Mouse (Mus musculus) MEL (cell line): ENCODE data around the gene Kcnip1.
A peak's percentile ranks its signal among the peaks of the same experiment; 100 is the strongest.

Source experiments
- CTCF ChIP-seq, 3 experiments: IDR thresholded peaks in 2 of 3; conservative IDR thresholded peaks in 1 of 3; 2 replicates each; pipeline ENCODE4 v1.5.1; 2011 to 2012; ENCODE audit warnings: low read length in 3 of 3, low read depth in 2 of 3, mild to moderate bottlenecking in 2 of 3, improper control_type of control experiment in 1 of 3, inconsistent platforms in 1 of 3, mixed read lengths in 1 of 3, moderate library complexity in 1 of 3; ENCODE audit not compliant: control insufficient read depth in 1 of 3, insufficient read depth in 1 of 3, poor library complexity in 1 of 3, severe bottlenecking in 1 of 3
- ELF1 ChIP-seq: IDR thresholded peaks from 2 replicates; pipeline ENCODE4 v1.6.1; 2014; ENCODE audit warnings: low read depth, mild to moderate bottlenecking, inconsistent platforms, low read length, improper control_type of control experiment, moderate library complexity
- ETS1 ChIP-seq: IDR thresholded peaks from 2 replicates; pipeline ENCODE4 v1.6.1; 2012; ENCODE audit warnings: low read depth, mild to moderate bottlenecking, inconsistent platforms, low read length, improper control_type of control experiment, moderate library complexity
- GATA1 ChIP-seq: IDR thresholded peaks from 2 replicates; pipeline ENCODE4 v1.6.1; 2011; ENCODE audit warnings: low read depth, low read length, improper control_type of control experiment
- HCFC1 ChIP-seq: IDR thresholded peaks from 2 replicates; pipeline ENCODE4 v1.6.1; 2012; ENCODE audit warnings: low read depth, mild to moderate bottlenecking, inconsistent platforms, low read length, improper control_type of control experiment, moderate library complexity
- MAFK ChIP-seq: IDR thresholded peaks from 2 replicates; pipeline ENCODE4 v1.6.1; 2011; ENCODE audit warnings: low read depth, mild to moderate bottlenecking, low read length, improper control_type of control experiment, borderline replicate concordance
- MAX ChIP-seq: IDR thresholded peaks from 2 replicates; pipeline ENCODE4 v1.6.1; 2011; ENCODE audit warnings: low read length, improper control_type of control experiment
- POLR2A ChIP-seq, 2 experiments: IDR thresholded peaks; 2 replicates each; pipeline ENCODE4 v1.6.1; 2011 to 2012; ENCODE audit warnings: low read length in 2 of 2, mild to moderate bottlenecking in 2 of 2, control low read depth in 1 of 2, improper control_type of control experiment in 1 of 2, low read depth in 1 of 2, moderate library complexity in 1 of 2; ENCODE audit not compliant: control insufficient read depth in 1 of 2, insufficient read depth in 1 of 2, poor library complexity in 1 of 2
- POLR2AphosphoS5 ChIP-seq: IDR thresholded peaks from 2 replicates; pipeline ENCODE4 v1.6.1; 2012; ENCODE audit warnings: low read depth, borderline replicate concordance, mild to moderate bottlenecking, inconsistent platforms, low read length, moderate library complexity, mixed read lengths
- TAL1 ChIP-seq: IDR thresholded peaks from 2 replicates; pipeline ENCODE4 v1.6.1; 2012; ENCODE audit warnings: mild to moderate bottlenecking, inconsistent platforms, low read length, moderate library complexity, mixed read lengths
- USF2 ChIP-seq, 2 experiments: IDR thresholded peaks; 2 replicates each; pipeline ENCODE4 v1.6.1; 2011 to 2012; ENCODE audit warnings: improper control_type of control experiment in 2 of 2, low read length in 2 of 2, borderline replicate concordance in 1 of 2, inconsistent platforms in 1 of 2, low read depth in 1 of 2, mild to moderate bottlenecking in 1 of 2; ENCODE audit not compliant: insufficient read depth in 1 of 2
- ZKSCAN1 ChIP-seq: IDR thresholded peaks from 2 replicates; pipeline ENCODE4 v1.6.1; 2012; ENCODE audit warnings: low read depth, mild to moderate bottlenecking, inconsistent platforms, low read length, improper control_type of control experiment, moderate library complexity

- TF ChIP-seq MAFK: no peak
- no peak for TF ChIP-seq CTCF (IDR thresholded peaks at IDR 0.05 in 2 of 3, conservative IDR thresholded peaks at IDR 0.05 in 1 of 3; ENCODE audit: control insufficient read depth in 1 of 3, insufficient read depth in 1 of 3, low read depth in 2 of 3, low read length in 3 of 3, poor library complexity in 1 of 3, severe bottlenecking in 1 of 3)
- TF ChIP-seq TAL1: peak; percentile 89
- no peak for TF ChIP-seq MAX
- peak; percentile 93 for TF ChIP-seq GATA1
- TF ChIP-seq ZKSCAN1: no peak
- no peak for TF ChIP-seq POLR2A (IDR thresholded peaks at IDR 0.05; ENCODE audit: control insufficient read depth in 1 of 2, insufficient read depth in 1 of 2, low read depth in 1 of 2, low read length in 2 of 2, poor library complexity in 1 of 2)
- no peak for TF ChIP-seq ELF1
- no peak for TF ChIP-seq POLR2AphosphoS5
- no peak for TF ChIP-seq HCFC1
- peak; percentile 91 for TF ChIP-seq ETS1
- TF ChIP-seq USF2 (IDR thresholded peaks at IDR 0.05; ENCODE audit: borderline replicate concordance in 1 of 2, insufficient read depth in 1 of 2, low read depth in 1 of 2, low read length in 2 of 2): no peak
Measured at GRCm38 (mm10) chr11:33986525-33986924, 6.4 kb downstream of the Kcnip1 start.
